Mouse (Mus musculus) forebrain, embryonic 13.5 days (tissue): ENCODE results near the gene Cep112. TPM values are rescaled to one million over a fixed set of nuclear protein-coding genes. Genes with fewer than 3 reads are reported as not detected.

Experiments
- ATAC-seq: fragments of 200-750 bp; cut with Nextera tagmentation; 2 replicates; pipeline ENCODE4 v1.8.0; 2017
- H3K27ac ChIP-seq: fragments of 300-500 bp; sonication (generic); 2 replicates; pipeline ENCODE4 v1.5.1; 2015; ENCODE audit warnings: inconsistent platforms, mild to moderate bottlenecking, moderate library complexity
- H3K27me3 ChIP-seq: fragments of 300-500 bp; sonication (generic); 2 replicates; pipeline ENCODE4 v1.6.1; 2015; ENCODE audit warnings: mild to moderate bottlenecking, inconsistent platforms
- H3K36me3 ChIP-seq: fragments of 300-500 bp; sonication (generic); 2 replicates; pipeline ENCODE4 v1.6.1; 2015; ENCODE audit warnings: mild to moderate bottlenecking, inconsistent platforms; ENCODE audit not compliant: poor library complexity, severe bottlenecking
- H3K4me1 ChIP-seq: fragments of 300-500 bp; sonication (generic); 2 replicates; pipeline ENCODE4 v1.6.1; 2015; ENCODE audit warnings: inconsistent platforms
- H3K4me2 ChIP-seq: fragments of 300-500 bp; sonication (generic); 2 replicates; pipeline ENCODE4 v1.6.1; 2015; ENCODE audit warnings: inconsistent platforms, mild to moderate bottlenecking, moderate library complexity
- H3K4me3 ChIP-seq: fragments of 300-500 bp; sonication (generic); 2 replicates; pipeline ENCODE4 v1.5.1; 2015; ENCODE audit warnings: mild to moderate bottlenecking, inconsistent platforms
- H3K9ac ChIP-seq: fragments of 300-500 bp; sonication (generic); 2 replicates; pipeline ENCODE4 v1.6.1; 2015; ENCODE audit warnings: mild to moderate bottlenecking, inconsistent platforms
- H3K9me3 ChIP-seq: fragments of 300-500 bp; sonication (generic); replicated peaks from 2 replicates; pipeline ENCODE4 v1.6.1; 2016; ENCODE audit warnings: inconsistent platforms
- WGBS: fragments of 180-500 bp; shearing (Covaris S2); methylation state at CpG from one replicate; pipeline ENCODE4 v1.1.7; 2015; 5-methylcytosine and 5-hydroxymethylcytosine counted together
- polyA plus RNA-seq: library from polyadenylated mRNA; unstranded; fragments of >200 nt; fragmentation: Nextera tagmentation; extraction: Ambion mirVana; gene quantifications from 2 replicates; pipeline ENCODE4 v1.2.1, GENCODE M21; 2015

The Cep112 gene
- polyA plus RNA-seq, 1 experiment from 2014 or later = 19.7 TPM

- no peak overlapping the region for H3K4me2 ChIP-seq
- no peak overlapping the region for H3K27ac ChIP-seq
- 65% methylated on average over 3 of the region's 3 CpGs for WGBS
- no peaks in the 10 kb centered on the region for H3K36me3 ChIP-seq
- no peak for ATAC-seq
- 0 out of 2 replicates have a peak, but pooled peaks cover 2% of the 10 kb centered on the region for H3K4me1 ChIP-seq
- no peak overlapping the region for H3K4me3 ChIP-seq
- H3K9me3 ChIP-seq = no peaks in the 10 kb centered on the region
- no peaks in the 10 kb centered on the region for H3K27me3 ChIP-seq
- H3K9ac ChIP-seq = no peak overlapping the region
These were observed 345.1 kb downstream of the Cep112 start for GRCm38 (mm10) chr11:108770064-108770463.

DNA sequence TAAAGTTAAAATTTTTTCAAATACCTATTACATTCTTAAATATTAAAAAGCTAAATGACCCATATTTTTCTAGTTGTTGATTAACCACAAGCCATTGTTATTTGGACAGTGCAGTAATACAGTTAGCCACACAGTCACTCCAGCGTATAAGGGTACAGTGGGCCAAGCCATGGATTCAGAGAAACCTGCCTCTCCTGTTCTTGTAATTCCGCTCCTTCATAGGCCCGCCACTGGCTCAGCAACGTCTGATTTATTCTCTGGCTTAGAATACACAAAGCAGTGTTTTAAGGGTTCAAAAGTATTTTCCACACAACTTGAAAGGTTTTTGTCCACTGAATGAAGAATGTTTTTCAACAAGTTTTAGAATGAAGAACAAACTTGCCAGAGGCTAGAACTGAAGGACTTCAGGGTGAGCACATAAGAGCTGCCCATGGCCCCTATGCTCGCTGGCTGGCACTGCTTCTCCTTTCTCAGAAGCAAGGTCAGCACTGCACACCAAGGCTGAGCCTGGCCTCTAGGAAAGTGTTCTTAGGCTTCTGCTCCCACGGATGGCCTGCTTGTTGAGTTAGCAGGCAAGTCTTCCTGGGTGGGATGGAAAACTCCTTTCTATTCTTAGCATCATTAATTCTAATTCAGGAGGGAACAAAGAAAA is 349.2 kb downstream of the Cep112 start:
- 0 out of 2 replicates have a peak, but pooled peaks cover 2% of the 10 kb centered on the region for H3K4me1 ChIP-seq
- H3K4me2 ChIP-seq = no peak overlapping the region
- H3K36me3 ChIP-seq = no peaks in the 10 kb centered on the region
- H3K9me3 ChIP-seq = no peaks in the 10 kb centered on the region
- WGBS = 39% methylated on average over 6 of the region's 6 CpGs
- no peak overlapping the region for H3K4me3 ChIP-seq
- no peaks in the 10 kb centered on the region for H3K27me3 ChIP-seq
- no peak overlapping the region for H3K27ac ChIP-seq
- H3K9ac ChIP-seq = no peak overlapping the region
- ATAC-seq = no peak

GRCm38 (mm10) chr11:108777158-108777557 is 352.2 kb downstream of the Cep112 start:
- Histone ChIP-seq H3K27ac (no peak overlapping the region), H3K4me3 (no peak overlapping the region), H3K27me3 (no peaks in the 10 kb centered on the region), H3K4me1 (peaks cover 15% of the 10 kb centered on the region), H3K4me2 (no peak overlapping the region), H3K9ac (no peak overlapping the region), H3K36me3 (no peaks in the 10 kb centered on the region), H3K9me3 (no peaks in the 10 kb centered on the region)
- 49% methylated on average over 3 of the region's 3 CpGs for WGBS
- ATAC-seq = no peak

DNA sequence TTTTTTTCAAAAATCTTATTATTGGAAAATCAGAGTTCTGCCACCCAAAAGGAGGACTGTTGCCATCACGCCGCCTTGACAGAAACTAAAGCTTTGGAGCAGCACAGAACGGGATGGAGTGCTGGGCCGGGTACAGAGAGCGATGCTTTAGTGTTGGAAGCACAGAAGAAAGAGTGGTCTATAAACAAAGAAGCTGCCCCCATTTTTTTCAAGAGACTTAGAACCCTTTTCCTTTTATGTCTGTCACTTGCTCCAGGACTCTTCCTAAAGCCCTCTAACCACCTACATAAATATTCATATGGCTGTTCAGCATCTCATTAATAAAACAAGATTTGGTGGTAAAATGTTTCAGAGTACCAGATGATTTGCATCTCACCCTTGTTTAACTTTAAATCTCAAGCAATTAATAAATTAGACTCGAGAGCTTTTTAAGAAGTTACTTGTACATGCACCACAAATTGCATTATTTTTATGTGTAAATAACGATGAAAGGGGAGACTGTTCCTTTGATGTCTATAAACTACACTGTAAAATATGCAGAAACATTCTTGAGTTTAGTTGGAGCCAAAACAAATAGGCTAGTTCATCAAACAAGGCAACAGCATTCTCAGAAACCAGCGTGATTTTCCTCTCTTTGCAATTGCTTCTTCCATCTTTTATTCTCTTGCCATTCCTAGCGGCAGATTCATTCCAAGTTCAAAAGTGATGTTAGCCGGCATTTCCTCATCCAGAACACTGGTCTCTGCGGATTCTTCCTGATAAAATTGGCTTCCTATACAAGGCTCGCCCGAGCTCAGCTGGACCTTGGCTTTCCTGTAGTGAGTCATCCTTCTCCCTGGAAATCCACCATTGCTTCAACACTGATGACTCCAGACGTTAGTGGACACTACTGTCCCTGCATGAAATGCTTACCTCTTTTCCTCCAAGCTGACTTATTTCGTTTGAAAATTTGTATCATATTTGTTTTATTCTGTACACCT is 355.6 kb downstream of the Cep112 start:
- Histone ChIP-seq H3K27me3 (no peaks in the 10 kb centered on the region), H3K27ac (no peak overlapping the region), H3K9ac (no peak overlapping the region), H3K4me3 (no peak overlapping the region), H3K36me3 (no peaks in the 10 kb centered on the region), H3K4me1 (peaks cover 12% of the 10 kb centered on the region), H3K9me3 (no peaks in the 10 kb centered on the region), H3K4me2 (no peak overlapping the region)
- peak; percentile 69; the same call in 1 of the 2 replicates for ATAC-seq
- 49% methylated on average over 15 of the region's 15 CpGs for WGBS

GRCm38 (mm10) chr11:108798398-108798797 is 373.4 kb downstream of the Cep112 start:
- H3K4me2 ChIP-seq = no peak overlapping the region
- 90% methylated on average over 5 of the region's 5 CpGs for WGBS

GRCm38 (mm10) chr11:108799695-108800094 is 374.7 kb downstream of the Cep112 start:
- Histone ChIP-seq H3K27me3 (no peaks in the 10 kb centered on the region), H3K9ac (no peak overlapping the region), H3K9me3 (no peaks in the 10 kb centered on the region), H3K27ac (no peak overlapping the region), H3K4me1 (peaks cover 10% of the 10 kb centered on the region; the same call in 1 of the 2 replicates), H3K36me3 (no peaks in the 10 kb centered on the region), H3K4me3 (no peak overlapping the region), H3K4me2 (no peak overlapping the region)
- WGBS = 68% methylated on average over 3 of the region's 3 CpGs
- no peak for ATAC-seq

More at GRCm38 (mm10) chr11:108798398-108798797, 373.4 kb downstream of the Cep112 start:
- no peak for ATAC-seq
- Histone ChIP-seq H3K9ac (no peak overlapping the region), H3K9me3 (no peaks in the 10 kb centered on the region), H3K36me3 (no peaks in the 10 kb centered on the region), H3K27ac (no peak overlapping the region), H3K4me3 (no peak overlapping the region), H3K27me3 (no peaks in the 10 kb centered on the region), H3K4me1 (peaks cover 8% of the 10 kb centered on the region; the same call in 1 of the 2 replicates)

GRCm38 (mm10) chr11:108804030-108804429 is 379.0 kb downstream of the Cep112 start:
- H3K4me2 ChIP-seq = no peak overlapping the region
- no peaks in the 10 kb centered on the region for H3K27me3 ChIP-seq
- ATAC-seq = no peak
- peaks cover 11% of the 10 kb centered on the region; the same call in 1 of the 2 replicates for H3K4me1 ChIP-seq
- H3K9me3 ChIP-seq = no peaks in the 10 kb centered on the region
- 53% methylated on average over 3 of the region's 3 CpGs for WGBS
- no peak overlapping the region for H3K27ac ChIP-seq
- no peak overlapping the region for H3K4me3 ChIP-seq
- H3K9ac ChIP-seq = no peak overlapping the region
- H3K36me3 ChIP-seq = no peaks in the 10 kb centered on the region

GRCm38 (mm10) chr11:108805947-108806346 is 381.0 kb downstream of the Cep112 start:
- 79% methylated on average over 3 of the region's 3 CpGs for WGBS
- ATAC-seq = no peak
- H3K9me3 ChIP-seq = no peaks in the 10 kb centered on the region
- H3K27ac ChIP-seq = no peak overlapping the region
- no peak overlapping the region for H3K9ac ChIP-seq
- no peaks in the 10 kb centered on the region for H3K36me3 ChIP-seq
- H3K4me1 ChIP-seq = peaks cover 8% of the 10 kb centered on the region; the same call in 1 of the 2 replicates
- H3K4me3 ChIP-seq = no peak overlapping the region
- H3K27me3 ChIP-seq = no peaks in the 10 kb centered on the region
- H3K4me2 ChIP-seq = no peak overlapping the region

- no peaks in the 10 kb centered on the region for H3K27me3 ChIP-seq
- H3K9me3 ChIP-seq = no peaks in the 10 kb centered on the region
- no peak overlapping the region for H3K9ac ChIP-seq
- H3K4me2 ChIP-seq = no peak overlapping the region
- no peaks in the 10 kb centered on the region for H3K36me3 ChIP-seq
- H3K4me3 ChIP-seq = no peak overlapping the region
- H3K4me1 ChIP-seq = peaks cover 5% of the 10 kb centered on the region; the same call in 1 of the 2 replicates
- no peak overlapping the region for H3K27ac ChIP-seq
- 91% methylated on average over 3 of the region's 3 CpGs for WGBS
- no peak for ATAC-seq
These were observed 384.6 kb downstream of the Cep112 start for GRCm38 (mm10) chr11:108809626-108810025.

- Histone ChIP-seq H3K9me3 (peaks cover 3% of the 10 kb centered on the region; the same call in 1 of the 2 replicates), H3K4me3 (no peak overlapping the region), H3K4me1 (0 out of 2 replicates have a peak, but pooled peaks cover 4% of the 10 kb centered on the region), H3K36me3 (0 out of 2 replicates have a peak, but pooled peaks cover 4% of the 10 kb centered on the region), H3K4me2 (no peak overlapping the region), H3K9ac (no peak overlapping the region), H3K27me3 (no peaks in the 10 kb centered on the region), H3K27ac (no peak overlapping the region)
- 54% methylated on average over 4 of the region's 4 CpGs for WGBS
- ATAC-seq = no peak
These were observed 396.8 kb downstream of the Cep112 start for GRCm38 (mm10) chr11:108821771-108822170.

GRCm38 (mm10) chr11:108822257-108822656 is 397.3 kb downstream of the Cep112 start:
- Histone ChIP-seq H3K27ac (no peak overlapping the region), H3K4me3 (no peak overlapping the region), H3K4me2 (no peak overlapping the region), H3K4me1 (0 out of 2 replicates have a peak, but pooled peaks cover 4% of the 10 kb centered on the region), H3K36me3 (0 out of 2 replicates have a peak, but pooled peaks cover 4% of the 10 kb centered on the region), H3K27me3 (no peaks in the 10 kb centered on the region), H3K9me3 (peaks cover 3% of the 10 kb centered on the region; the same call in 1 of the 2 replicates), H3K9ac (no peak overlapping the region)
- WGBS = 62% methylated on average over 7 of the region's 7 CpGs
- ATAC-seq = no peak

GRCm38 (mm10) chr11:108827321-108827720 is 402.3 kb downstream of the Cep112 start:
- Histone ChIP-seq H3K4me2 (no peak overlapping the region), H3K4me1 (no peaks in the 10 kb centered on the region), H3K36me3 (0 out of 2 replicates have a peak, but pooled peaks cover 4% of the 10 kb centered on the region), H3K27ac (no peak overlapping the region), H3K9me3 (peaks cover 3% of the 10 kb centered on the region; the same call in 1 of the 2 replicates), H3K9ac (no peak overlapping the region), H3K27me3 (no peaks in the 10 kb centered on the region), H3K4me3 (no peak overlapping the region)
- no peak for ATAC-seq
